Mouse (Mus musculus) stomach, postnatal 0 days (tissue): ENCODE measurements around the gene Sohlh1.

ENCODE experiments used
- CTCF ChIP-seq: IDR thresholded peaks from 2 replicates; pipeline ENCODE4 v1.5.1; 2016; ENCODE audit warnings: antibody characterized with exemption, low read depth, mild to moderate bottlenecking, moderate library complexity
- EP300 ChIP-seq: optimal IDR thresholded peaks from 2 replicates; pipeline ENCODE3; 2016; ENCODE audit warnings: antibody characterized with exemption

DNA sequence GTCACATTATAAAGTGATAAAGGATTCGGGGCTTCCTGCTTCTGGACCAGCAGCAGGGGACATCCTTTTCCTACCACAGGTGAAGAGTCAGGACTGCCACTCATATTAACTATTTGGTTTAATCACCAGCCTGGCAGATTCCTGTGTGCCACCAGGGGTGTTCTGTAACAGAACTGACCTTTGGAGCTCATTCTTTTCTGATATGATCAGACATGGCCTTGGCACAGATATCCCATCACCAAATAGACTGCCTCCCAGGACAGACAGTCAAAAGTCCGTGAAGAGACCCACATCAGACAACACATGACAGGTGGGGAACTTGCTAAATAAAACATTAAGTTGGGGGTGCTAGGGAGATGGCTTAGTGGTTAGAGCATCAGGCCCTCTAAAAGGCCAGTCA lies 35.3 kb downstream of the Sohlh1 start:
- TF ChIP-seq CTCF (no peak), EP300 (no peak)
